Mouse (Mus musculus) left cerebral cortex, postnatal 14 days (tissue): Measurements from ENCODE around the gene Gabrb2. TPM values are rescaled to one million over a fixed set of nuclear protein-coding genes. Genes with fewer than 3 reads are reported as not detected.

ENCODE experiments used
- DNase-seq, 2 experiments: peaks; one replicate each; pipeline ENCODE4 v3.0.0; 2021 to 2022; ENCODE audit warnings: low spot score in 2 of 2, mixed read lengths in 1 of 2
- intact Hi-C: fragments of 180-260 bp; cut with DNase I; formaldehyde crosslinking; loops from one replicate; pipeline ENCODE4 v1.15.1; 2025
- long read RNA-seq, 2 experiments: library from polyadenylated mRNA; stranded (forward); transcript quantifications; one replicate each; pipeline ENCODE4 v2.0.0; 2021
- total RNA-seq, 2 experiments: library from RNA; stranded (reverse); gene quantifications; 2 replicates each; pipeline ENCODE4 v1.2.3; 2021

Gabrb2 gene
- 100 to 1,000 TPM; 178 to 196 TPM for total RNA-seq
- long read RNA-seq, experiment 1, transcript Gabrb2-201 (10 exons, 3,989 nt) = major isoform, 8 of 56 reads
- long read RNA-seq, experiment 1, partial matches to known transcripts = 25 of 56 reads
- long read RNA-seq, experiment 1, other reads (novel, unspliced or antisense) = 22 of 56 reads
- long read RNA-seq, experiment 2, transcript Gabrb2-201 (10 exons, 3,989 nt) = major isoform, 7 of 35 reads
- long read RNA-seq, experiment 2, partial matches to known transcripts = 28 of 35 reads
- long read RNA-seq, experiment 2, other reads (novel, unspliced or antisense) = 0 of 35 reads

- intact Hi-C loops = no loop called here
- DNase-seq = peak in 1 of 2 experiments; percentile 21
These were observed at the start of gene Gabrb2 for GRCm38 (mm10) chr11:42418996-42419782. Gene Gabrb2, plus strand, starts transcription at chr11:42419757.

- intact Hi-C loops = no loop called here
- DNase-seq = no peak
These were observed 40.6 kb upstream of the Gabrb2 start for GRCm38 (mm10) chr11:42378983-42379382.

DNA sequence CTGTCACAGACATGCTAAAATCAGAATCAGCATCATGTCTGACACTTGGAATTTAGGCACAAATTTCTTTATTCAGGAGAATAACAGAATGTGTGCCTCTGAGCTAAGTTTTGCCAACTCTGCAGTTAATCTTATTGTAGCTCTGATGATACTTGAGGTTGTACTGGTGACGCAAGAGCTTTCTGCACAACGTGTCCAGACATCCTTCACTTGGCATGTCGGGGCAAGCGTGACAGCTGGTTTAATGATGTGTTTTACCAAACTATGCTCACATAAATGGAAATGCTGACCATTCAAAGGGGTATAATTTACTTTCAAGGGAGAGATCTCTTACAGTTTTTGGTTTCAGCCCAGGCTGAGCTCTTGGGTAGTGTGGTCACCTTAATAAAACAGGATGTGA is 33.1 kb upstream of the Gabrb2 start:
- no peak for DNase-seq
- intact Hi-C loops = no loop called here

- peak; percentile 25 to 55 for DNase-seq
- intact Hi-C loops = no loop called here
These were observed 28.8 kb upstream of the Gabrb2 start for GRCm38 (mm10) chr11:42390682-42391290.

GRCm38 (mm10) chr11:42393451-42393850 is 26.1 kb upstream of the Gabrb2 start:
- intact Hi-C loops = no loop called here
- DNase-seq = peak in 1 of 2 experiments; percentile 13

GRCm38 (mm10) chr11:42419791-42420633 is 455 bp downstream of the Gabrb2 start:
- intact Hi-C loops = loop anchor here (2.0 to 10.0 kb wide), 3 partner anchors 237 to 1635 kb away; partner anchors contain the start of gene Gabra1
- peak; percentile 68 to 83 for DNase-seq

- DNase-seq = peak; percentile 70 to 75
- intact Hi-C loops = loop anchor here (2.0 to 10.0 kb wide), 3 partner anchors 238 to 1636 kb away; partner anchors contain the start of gene Gabra1
These were observed 1.3 kb downstream of the Gabrb2 start for GRCm38 (mm10) chr11:42420634-42421470.

DNA sequence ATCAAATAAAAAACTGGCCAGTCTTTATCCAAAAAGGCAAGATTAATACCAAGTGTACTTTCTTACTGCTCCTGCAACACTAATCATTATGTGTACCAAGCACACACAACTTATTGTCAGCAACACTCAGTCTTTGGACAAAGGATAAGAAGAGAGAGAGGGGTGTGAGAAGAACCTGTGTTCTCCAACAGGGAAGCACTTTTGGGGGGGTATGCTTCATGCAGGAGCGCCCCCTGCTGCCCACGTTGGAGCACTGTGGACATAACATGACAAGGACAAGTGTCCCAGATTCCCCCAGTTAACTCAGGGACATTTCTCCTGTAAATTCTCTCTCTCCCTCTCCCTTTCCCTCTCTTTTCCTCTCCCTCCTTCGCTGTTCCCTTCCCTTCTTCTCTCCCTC is 3.7 kb downstream of the Gabrb2 start:
- DNase-seq = peak; percentile 59 to 61

GRCm38 (mm10) chr11:42431495-42431894 is 11.9 kb downstream of the Gabrb2 start:
- DNase-seq = no peak
- intact Hi-C loops = no loop called here

More for the DNA sequence above, 3.7 kb downstream of the Gabrb2 start:
- intact Hi-C loops = loop anchor here (10.0 kb wide), 2 partner anchors 1558 to 1638 kb away; no protein-coding TSS in a partner anchor

GRCm38 (mm10) chr11:42438978-42439377 is 19.4 kb downstream of the Gabrb2 start:
- intact Hi-C loops = no loop called here
- DNase-seq = peak; percentile 18 to 25

DNA sequence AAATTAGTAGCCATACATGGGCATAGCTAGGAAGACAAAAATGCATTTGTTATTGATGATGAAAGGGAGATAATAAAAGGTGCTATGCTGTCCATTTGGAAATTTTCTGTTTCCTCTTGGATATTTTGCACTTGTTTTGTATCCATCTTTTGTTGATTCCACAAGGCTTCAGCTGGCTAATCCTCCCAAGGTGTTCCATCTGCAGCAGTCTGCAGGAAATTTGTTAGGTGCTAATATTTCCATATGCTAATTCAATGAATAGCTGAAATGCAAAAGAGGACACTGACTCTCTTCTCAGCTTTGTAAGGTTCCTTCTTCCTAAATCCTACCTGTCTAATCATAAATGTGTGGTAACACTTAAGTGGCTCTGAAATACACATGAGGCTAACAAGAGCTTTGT is 24.1 kb downstream of the Gabrb2 start:
- intact Hi-C loops = no loop called here
- no peak for DNase-seq

DNA sequence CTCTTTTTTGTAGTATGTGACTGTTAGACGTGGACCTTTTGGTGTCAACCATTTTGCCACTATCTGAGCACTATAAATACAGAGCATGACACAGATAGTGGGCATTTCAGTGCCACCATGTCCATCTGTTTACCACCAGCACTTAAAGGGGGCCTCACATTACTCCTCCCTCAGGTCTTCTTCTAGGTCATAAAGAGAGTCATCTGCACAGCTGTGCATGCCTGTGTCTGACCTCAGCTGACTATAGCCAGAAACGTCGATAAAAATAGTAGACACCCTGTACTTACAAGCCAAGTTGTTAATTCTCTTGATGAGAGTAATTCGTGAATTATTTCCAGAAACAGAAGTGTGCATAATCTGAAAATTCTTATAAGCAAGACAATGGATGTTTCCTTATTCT is 29.4 kb downstream of the Gabrb2 start:
- intact Hi-C loops = no loop called here
- DNase-seq = no peak

- DNase-seq = no peak
- intact Hi-C loops = no loop called here
These were observed 44.6 kb downstream of the Gabrb2 start for GRCm38 (mm10) chr11:42464136-42464535.

DNA sequence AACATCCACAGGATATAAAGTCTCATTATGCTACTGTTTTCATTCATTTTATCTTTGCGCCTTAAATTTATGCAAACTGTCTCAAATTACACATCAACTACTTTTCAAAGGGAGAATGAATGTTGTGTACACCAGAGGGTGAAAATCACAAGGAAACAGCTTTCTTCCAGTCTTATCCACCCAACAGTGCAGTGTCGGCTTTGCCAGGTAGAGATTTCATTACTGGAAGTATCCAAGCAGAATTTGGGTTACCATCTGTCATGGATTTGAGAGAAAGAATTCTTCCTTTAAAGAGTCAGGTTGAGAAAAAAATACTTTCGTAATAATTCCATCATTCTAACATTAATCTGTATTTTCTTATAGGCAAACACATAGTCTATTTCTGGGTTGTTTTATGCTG is 48.8 kb downstream of the Gabrb2 start:
- DNase-seq = peak in 1 of 2 experiments; percentile 9
- intact Hi-C loops = no loop called here

GRCm38 (mm10) chr11:42474523-42474922 is 55.0 kb downstream of the Gabrb2 start:
- no peak for DNase-seq
- intact Hi-C loops = no loop called here

DNA sequence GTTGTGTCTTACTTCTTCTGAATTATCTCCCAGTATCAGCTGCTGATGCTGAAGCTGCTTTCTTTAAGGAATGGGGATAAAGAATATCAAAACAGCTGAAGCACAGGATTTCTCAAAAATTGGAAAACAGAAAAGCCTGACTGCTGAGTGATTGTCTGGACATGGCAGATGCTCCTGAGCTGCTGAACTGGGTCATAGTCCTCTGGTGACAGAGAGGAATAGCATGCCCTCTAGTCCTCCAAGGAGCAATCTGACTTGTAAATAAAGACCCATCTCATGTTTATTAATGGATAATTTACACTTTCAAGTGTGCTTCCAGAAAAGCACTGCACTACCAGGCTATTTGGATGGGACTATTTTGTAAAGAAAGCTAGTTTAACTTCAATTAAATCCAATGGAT is 68.1 kb downstream of the Gabrb2 start:
- no peak for DNase-seq
- intact Hi-C loops = no loop called here

GRCm38 (mm10) chr11:42501166-42501565 is 81.6 kb downstream of the Gabrb2 start:
- DNase-seq = no peak
- intact Hi-C loops = no loop called here

GRCm38 (mm10) chr11:42505436-42505835 is 85.9 kb downstream of the Gabrb2 start:
- intact Hi-C loops = no loop called here
- no peak for DNase-seq
